Mouse (Mus musculus) brain, adult 2 months (tissue): Measurements from ENCODE around the gene Sptssa.

ENCODE experiments used
- DNase-seq: peaks from one replicate; pipeline ENCODE4 v3.0.0; 2011; ENCODE audit warnings: low read depth, low spot score

Gene Sptssa

GRCm38 (mm10) chr12:54655292-54656038 is 908 bp downstream of the Sptssa start:
- peak; percentile 27 for DNase-seq

- DNase-seq = no peak
Measured at GRCm38 (mm10) chr12:54654741-54655140, 1.6 kb downstream of the Sptssa start.

- DNase-seq = no peak
Measured at GRCm38 (mm10) chr12:54654141-54654540, 2.2 kb downstream of the Sptssa start.

GRCm38 (mm10) chr12:54652346-54652745 is 4.0 kb downstream of the Sptssa start:
- DNase-seq = peak; percentile 24

- DNase-seq = peak; percentile 27
Measured at GRCm38 (mm10) chr12:54651820-54652219, 4.6 kb downstream of the Sptssa start.

- no peak for DNase-seq
Measured at GRCm38 (mm10) chr12:54651158-54651557, 5.2 kb downstream of the Sptssa start.

GRCm38 (mm10) chr12:54644947-54645346 is 11.4 kb downstream of the Sptssa start:
- DNase-seq = no peak

- no peak for DNase-seq
Measured at GRCm38 (mm10) chr12:54643320-54643892, 13.0 kb downstream of the Sptssa start.

- DNase-seq = no peak
Measured at GRCm38 (mm10) chr12:54641374-54641773, 15.0 kb downstream of the Sptssa start.

GRCm38 (mm10) chr12:54640259-54640658 is 16.1 kb downstream of the Sptssa start:
- peak; percentile 54 for DNase-seq

GRCm38 (mm10) chr12:54637033-54637432 is 19.3 kb downstream of the Sptssa start:
- no peak for DNase-seq

GRCm38 (mm10) chr12:54632141-54632540 is 24.2 kb downstream of the Sptssa start:
- DNase-seq = no peak

- DNase-seq = no peak
Measured at GRCm38 (mm10) chr12:54621942-54622341, 34.4 kb downstream of the Sptssa start.

GRCm38 (mm10) chr12:54620042-54620705 is 36.2 kb downstream of the Sptssa start:
- DNase-seq = no peak

- no peak for DNase-seq
Measured at GRCm38 (mm10) chr12:54608988-54609387, 47.4 kb downstream of the Sptssa start.

GRCm38 (mm10) chr12:54605203-54605602 is 51.2 kb downstream of the Sptssa start:
- DNase-seq = no peak

- DNase-seq = no peak
Measured at GRCm38 (mm10) chr12:54603542-54604167, 52.7 kb downstream of the Sptssa start.

- DNase-seq = peak; percentile 65
Measured at GRCm38 (mm10) chr12:54600482-54600881, 55.9 kb downstream of the Sptssa start.

GRCm38 (mm10) chr12:54598358-54598757 is 58.0 kb downstream of the Sptssa start:
- no peak for DNase-seq

GRCm38 (mm10) chr12:54596715-54597114 is 59.7 kb downstream of the Sptssa start:
- no peak for DNase-seq
